Mouse (Mus musculus) embryo, embryonic 9.5 days (tissue): ENCODE measurements at regions not wholly inside any gene's neighbourhood (a gene's known extent, or its start where the extent isn't known, plus 50 kb on each side); places are given as distances from the start of the nearest gene placed in this dataset.

Source experiments
- DNase-seq: peaks from one replicate; pipeline ENCODE4 v3.0.0-alpha.2; 2017; ENCODE audit errors: extremely low spot score

- no peak for DNase-seq
Observed at GRCm38 (mm10) chr11:19246390-19247114, 227.8 kb upstream of the Meis1 start.

- DNase-seq: no peak
Observed at GRCm38 (mm10) chr11:19253605-19254004, 234.8 kb upstream of the Meis1 start.

GRCm38 (mm10) chr11:19254183-19254582 is 235.4 kb upstream of the Meis1 start:
- peak; percentile 20 for DNase-seq

GRCm38 (mm10) chr11:19257549-19257948 is 238.8 kb upstream of the Meis1 start:
- DNase-seq: no peak

GRCm38 (mm10) chr11:19262832-19263231 is 244.0 kb upstream of the Meis1 start:
- no peak for DNase-seq

GRCm38 (mm10) chr11:19264798-19265671 is 246.2 kb upstream of the Meis1 start:
- DNase-seq: no peak

- DNase-seq: no peak
Observed at GRCm38 (mm10) chr11:19265672-19265972, 246.8 kb upstream of the Meis1 start.

GRCm38 (mm10) chr11:19290971-19291370 is 272.2 kb upstream of the Meis1 start:
- DNase-seq: no peak

GRCm38 (mm10) chr11:19299411-19299810 is 280.6 kb upstream of the Meis1 start:
- DNase-seq: no peak

GRCm38 (mm10) chr11:19306687-19307086 is 287.9 kb upstream of the Meis1 start:
- DNase-seq: no peak

- DNase-seq: no peak
Observed at GRCm38 (mm10) chr11:19330685-19331239, 312.0 kb upstream of the Meis1 start.

GRCm38 (mm10) chr11:19332274-19332673 is 313.5 kb upstream of the Meis1 start:
- no peak for DNase-seq

GRCm38 (mm10) chr11:19332727-19333126 is 313.9 kb upstream of the Meis1 start:
- DNase-seq: no peak

- DNase-seq: no peak
Observed at GRCm38 (mm10) chr11:19333908-19334487, 315.2 kb upstream of the Meis1 start.

GRCm38 (mm10) chr11:19335384-19335783 is 316.6 kb upstream of the Meis1 start:
- DNase-seq: no peak

GRCm38 (mm10) chr11:19339721-19340317 is 321.0 kb upstream of the Meis1 start:
- DNase-seq: no peak

GRCm38 (mm10) chr11:19340889-19341288 is 322.1 kb upstream of the Meis1 start:
- DNase-seq: no peak

- DNase-seq: no peak
Observed at GRCm38 (mm10) chr11:19341379-19341778, 322.6 kb upstream of the Meis1 start.

GRCm38 (mm10) chr11:19342803-19343202 is 324.0 kb upstream of the Meis1 start:
- no peak for DNase-seq

- DNase-seq: no peak
Observed at GRCm38 (mm10) chr11:19346276-19346826, 327.6 kb upstream of the Meis1 start.

- DNase-seq: peak; percentile 17
Observed at GRCm38 (mm10) chr11:19350331-19351242, 331.8 kb upstream of the Meis1 start.
